Mouse (Mus musculus) olfactory bulb, adult 2 months (tissue): ENCODE measurements around the gene Tmem72.

Experiments
- CTCF ChIP-seq: fragments of 200-500 bp; IDR thresholded peaks from 2 replicates; pipeline ENCODE4 v1.5.1; 2012; ENCODE audit warnings: low read depth, mild to moderate bottlenecking, low read length, moderate library complexity; ENCODE audit not compliant: insufficient read depth
- POLR2A ChIP-seq: fragments of 200-500 bp; IDR thresholded peaks from 2 replicates; pipeline ENCODE4 v1.6.1; 2012; ENCODE audit warnings: mild to moderate bottlenecking, low read depth, low read length, moderate library complexity; ENCODE audit not compliant: insufficient read depth

DNA sequence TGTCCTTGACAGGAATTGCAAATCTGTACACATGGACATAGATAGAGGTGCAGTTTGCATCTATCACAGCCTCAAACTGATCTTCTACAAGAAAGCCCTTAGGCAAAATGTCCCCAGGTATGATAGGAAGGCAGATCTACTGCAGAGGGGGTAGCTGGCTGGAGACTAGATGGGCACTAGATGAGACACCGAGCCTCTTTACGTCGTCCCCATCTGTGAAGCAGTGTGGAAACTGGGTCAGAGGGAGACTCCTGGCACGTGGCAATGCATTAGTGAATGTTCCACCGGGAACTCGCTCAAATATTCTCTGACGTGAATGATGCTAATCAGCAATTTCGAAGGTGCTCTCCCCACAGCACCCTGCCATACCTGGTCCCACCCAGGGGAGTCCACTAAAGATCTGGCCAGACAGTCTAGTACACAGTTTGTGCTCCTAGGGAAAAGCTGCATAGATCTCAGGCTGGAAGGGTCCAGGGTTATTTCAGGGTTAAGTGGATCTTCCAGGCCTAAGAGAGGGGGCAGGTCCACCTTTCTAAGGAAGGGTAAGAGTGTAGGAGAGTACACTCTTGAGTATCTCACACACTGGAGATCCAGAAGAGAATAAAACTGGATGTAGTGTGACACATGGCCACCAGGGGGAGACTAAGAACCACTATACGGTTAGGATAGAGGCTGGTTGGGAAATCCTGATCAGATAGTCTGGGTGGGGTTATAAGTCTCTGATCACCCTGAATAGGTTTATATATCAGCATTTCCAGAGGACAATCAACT lies 62.8 kb downstream of the Tmem72 start:
- no peak for TF ChIP-seq CTCF
- TF ChIP-seq POLR2A, result no peak
